ENCODE assay signal across 9 mouse cellular contexts in genomic region chr11:107982225-107982896, GRCm38 (mm10).
DNase-seq lines count a peak whose midpoint lies in the region; ATAC-seq and TF ChIP-seq lines count a peak whose summit lies in the region.
"Had no signal": no experiment of that assay in that cellular context is flagged by ENCODE, and none has a peak within 500 bp of the region (broad histone marks: within the 10 kb centered on the region; RNA-seq: fewer than 3 reads in every experiment).

No protein-coding gene starts in this region.

- H3K4me1 ChIP-seq in lung, adult 2 months (ENCODE audit: control insufficient read depth, insufficient read depth, low read length) = no peaks in the 10 kb centered on the region
- H3K4me1 ChIP-seq in forebrain, embryonic 16.5 days (replicated peaks; ENCODE audit: control insufficient read depth, insufficient read depth, low read length) = peaks cover 19% of the 10 kb centered on the region
- H3K4me1 ChIP-seq in lung, embryonic 14.5 days (ENCODE audit: insufficient read depth) = no peaks in the 10 kb centered on the region
- H3K4me1 ChIP-seq: lung, embryonic 15.5 days had no signal

- no peak overlapping the region for H3K9ac ChIP-seq in forebrain, embryonic 16.5 days (replicated peaks; ENCODE audit: low read depth, low read length)
- no peak overlapping the region for H3K9ac ChIP-seq in lung, embryonic 14.5 days
- H3K9ac ChIP-seq: lung, embryonic 15.5 days had no signal

- peak overlapping the region; percentile 18; the same call in 1 of the 2 replicates for H3K4me2 ChIP-seq in forebrain, embryonic 16.5 days (ENCODE audit: low read length)
- no peak overlapping the region for H3K4me2 ChIP-seq in lung, embryonic 14.5 days
- H3K4me2 ChIP-seq: lung, embryonic 15.5 days had no signal

- DNase-seq in lung, adult 2 months = no peak
- DNase-seq in lung, adult 18-20 months = no peak
- DNase-seq in cerebellum, adult 9-10 months = peak; percentile 26
- DNase-seq in kidney, postnatal 36 days = peak; percentile 27 to 69
- peak; percentile 89 for DNase-seq in lung, embryonic 14.5 days
- DNase-seq in retina, adult 2 months (ENCODE audit: low read depth, low spot score) = peak; percentile 34
- no peak for DNase-seq in MN1 (ENCODE audit: low spot score)

- no peaks in the 10 kb centered on the region for H3K9me3 ChIP-seq in forebrain, embryonic 16.5 days (ENCODE audit: control insufficient read depth, low read length)
- H3K9me3 ChIP-seq in lung, embryonic 14.5 days (ENCODE audit: low read depth, low read length) = no peaks in the 10 kb centered on the region
- H3K9me3 ChIP-seq: lung, embryonic 15.5 days had no signal

- no peak for TF ChIP-seq POLR2A in lung, adult 2 months (IDR thresholded peaks at IDR 0.05; ENCODE audit: borderline replicate concordance, extremely low read depth, low read depth, low read length)

- WGBS in lung, adult 2 months = 37% methylated on average over 16 of the region's 16 CpGs
- 14% methylated on average over 16 of the region's 16 CpGs for whole genome bisulfite sequencing in forebrain, embryonic 16.5 days
- 22% methylated on average over 16 of the region's 16 CpGs for whole genome bisulfite sequencing in lung, embryonic 14.5 days

- H3K4me3 ChIP-seq in lung, adult 2 months (replicated peaks; ENCODE audit: extremely low read depth, low read depth, low read length) = no peak overlapping the region
- no peak overlapping the region for H3K4me3 ChIP-seq in forebrain, embryonic 16.5 days (replicated peaks; ENCODE audit: low read length)
- H3K4me3 ChIP-seq in lung, embryonic 14.5 days (ENCODE audit: low read depth, low read length) = no peak overlapping the region
- H3K4me3 ChIP-seq: lung, embryonic 15.5 days had no signal

- 0 out of 2 replicates have a peak, but pooled peaks cover 5% of the 10 kb centered on the region for H3K36me3 ChIP-seq in forebrain, embryonic 16.5 days (ENCODE audit: control insufficient read depth, insufficient read depth)
- peaks cover 4% of the 10 kb centered on the region; the same call in 1 of the 2 replicates for H3K36me3 ChIP-seq in lung, embryonic 14.5 days (ENCODE audit: insufficient read depth)
- H3K36me3 ChIP-seq: lung, embryonic 15.5 days had no signal

- H3K27me3 ChIP-seq in forebrain, embryonic 16.5 days (replicated peaks; ENCODE audit: control insufficient read depth, insufficient read depth, low read length) = no peaks in the 10 kb centered on the region
- H3K27me3 ChIP-seq in lung, embryonic 14.5 days (ENCODE audit: insufficient read depth, low read length) = no peaks in the 10 kb centered on the region
- H3K27me3 ChIP-seq: lung, embryonic 15.5 days had no signal

- TF ChIP-seq CTCF in lung, adult 2 months (IDR thresholded peaks at IDR 0.05; ENCODE audit: insufficient read depth, low read length) = peak; percentile 58
- peak; percentile 92 for TF ChIP-seq CTCF in lung, embryonic 14.5 days (IDR thresholded peaks at IDR 0.05; ENCODE audit: low read depth)

- ATAC-seq in forebrain, embryonic 16.5 days = peak; percentile 90
- ATAC-seq in lung, embryonic 14.5 days (ENCODE audit: insufficient read depth) = peak; percentile 82; the same call in 1 of the 2 replicates

- no peak overlapping the region for H3K27ac ChIP-seq in forebrain, embryonic 16.5 days (ENCODE audit: low read length)
- no peak overlapping the region for H3K27ac ChIP-seq in lung, embryonic 14.5 days (ENCODE audit: low read depth)
- H3K27ac ChIP-seq: lung, embryonic 15.5 days had no signal

Comparison
In these comparisons a context has a peak if more than half of its experiments do, and no peak if none do; other contexts are left out.
1. DNase-seq: peak in cerebellum, adult 9-10 months (single experiment), kidney, postnatal 36 days (2 of 2), lung, embryonic 14.5 days (single experiment) and retina, adult 2 months (single experiment); none in lung, adult 2 months (single experiment), lung, adult 18-20 months (0 of 2) and MN1 (single experiment).